Mouse (Mus musculus) heart, embryonic 14.5 days (tissue): Measurements from ENCODE around the gene Smim4. TPM values are rescaled to one million over a fixed set of nuclear protein-coding genes. Genes with fewer than 3 reads are reported as not detected.

Source experiments
- ATAC-seq: fragments of 200-750 bp; cut with Nextera tagmentation; 2 replicates; pipeline ENCODE4 v1.8.0; 2017; ENCODE audit warnings: low read depth, moderate TSS enrichment; ENCODE audit not compliant: insufficient number of reproducible peaks, insufficient read depth, low FRiP score
- H3K27ac ChIP-seq, 2 experiments: fragments of 200-500 bp in 1 of 2; fragments of 300-500 bp in 1 of 2; sonication (generic) in 1 of 2; replicated peaks in 1 of 2; 2 replicates each; pipeline ENCODE4 v1.5.1; 2012 to 2014; ENCODE audit warnings: low read depth in 2 of 2, low read length in 2 of 2, control low read depth in 1 of 2, mild to moderate bottlenecking in 1 of 2, mixed read lengths in 1 of 2; ENCODE audit not compliant: control insufficient read depth in 1 of 2, insufficient read depth in 1 of 2
- H3K27me3 ChIP-seq: fragments of 300-500 bp; sonication (generic); 2 replicates; pipeline ENCODE4 v1.6.1; 2014; ENCODE audit warnings: mild to moderate bottlenecking, low read length, control low read depth; ENCODE audit not compliant: control insufficient read depth, insufficient read depth
- H3K36me3 ChIP-seq: fragments of 300-500 bp; sonication (generic); 2 replicates; pipeline ENCODE4 v1.6.1; 2014; ENCODE audit warnings: mild to moderate bottlenecking, control low read depth, low read length, mixed read lengths; ENCODE audit not compliant: control insufficient read depth, insufficient read depth
- H3K4me1 ChIP-seq, 2 experiments: fragments of 200-500 bp in 1 of 2; fragments of 300-500 bp in 1 of 2; sonication (generic) in 1 of 2; 2 replicates each; pipeline ENCODE4 v1.6.1; 2012 to 2014; ENCODE audit warnings: low read length in 2 of 2, control low read depth in 1 of 2, mixed read lengths in 1 of 2; ENCODE audit not compliant: control insufficient read depth in 2 of 2, insufficient read depth in 2 of 2
- H3K4me2 ChIP-seq: fragments of 300-500 bp; sonication (generic); 2 replicates; pipeline ENCODE4 v1.6.1; 2014; ENCODE audit warnings: mild to moderate bottlenecking, low read length
- H3K4me3 ChIP-seq, 2 experiments: fragments of 200-500 bp in 1 of 2; fragments of 300-500 bp in 1 of 2; sonication (generic) in 1 of 2; 2 replicates each; pipeline ENCODE4 v1.5.1; 2012 to 2014; ENCODE audit warnings: low read length in 2 of 2, mild to moderate bottlenecking in 2 of 2, control low read depth in 1 of 2, low read depth in 1 of 2, moderate library complexity in 1 of 2; ENCODE audit not compliant: control insufficient read depth in 1 of 2, insufficient read depth in 1 of 2
- H3K9ac ChIP-seq: fragments of 300-500 bp; sonication (generic); 2 replicates; pipeline ENCODE4 v1.6.1; 2014; ENCODE audit warnings: mild to moderate bottlenecking, low read length
- H3K9me3 ChIP-seq: fragments of 300-500 bp; sonication (generic); 2 replicates; pipeline ENCODE4 v1.6.1; 2016; ENCODE audit warnings: low read length, control low read depth; ENCODE audit not compliant: control insufficient read depth
- WGBS: fragments of 180-500 bp; shearing (Covaris S2); extraction: QIAGEN DNeasy Blood & Tissue Kit; methylation state at CpG from one replicate; pipeline ENCODE4 v1.1.7; 2014; 5-methylcytosine and 5-hydroxymethylcytosine counted together
- polyA plus RNA-seq: library from polyadenylated mRNA; unstranded; fragments of >200 nt; fragmentation: Nextera tagmentation; extraction: Ambion mirVana; gene quantifications from 2 replicates; pipeline ENCODE4 v1.2.1, GENCODE M21; 2014

The Smim4 gene
- polyA plus RNA-seq, 1 experiment from 2014 or later = 98.2 TPM

GRCm38 (mm10) chr14:31135495-31136410, 7.0 kb upstream of the Smim4 start:
- WGBS = 93% methylated on average over 34 of the region's 34 CpGs
- no peaks in the 10 kb centered on the region for H3K9me3 ChIP-seq
- H3K27me3 ChIP-seq = no peaks in the 10 kb centered on the region
- H3K4me2 ChIP-seq = no peak overlapping the region
- no peak overlapping the region for H3K9ac ChIP-seq
- ATAC-seq = no peak
- peaks cover 65% of the 10 kb centered on the region for H3K36me3 ChIP-seq
- H3K4me3 ChIP-seq = no peak overlapping the region
- no peak overlapping the region for H3K27ac ChIP-seq
- peaks cover 11 to 19% of the 10 kb centered on the region in 2 experiments for H3K4me1 ChIP-seq

GRCm38 (mm10) chr14:31134015-31135000, 5.6 kb upstream of the Smim4 start:
- Histone ChIP-seq H3K4me3 (no peak overlapping the region), H3K27ac (no peak overlapping the region), H3K4me2 (no peak overlapping the region), H3K27me3 (no peaks in the 10 kb centered on the region), H3K4me1 (peaks cover 19 to 27% of the 10 kb centered on the region in 2 experiments), H3K36me3 (peaks cover 51% of the 10 kb centered on the region), H3K9ac (no peak overlapping the region), H3K9me3 (no peaks in the 10 kb centered on the region)
- ATAC-seq = no peak
- WGBS = 85% methylated on average over 25 of the region's 25 CpGs

DNA sequence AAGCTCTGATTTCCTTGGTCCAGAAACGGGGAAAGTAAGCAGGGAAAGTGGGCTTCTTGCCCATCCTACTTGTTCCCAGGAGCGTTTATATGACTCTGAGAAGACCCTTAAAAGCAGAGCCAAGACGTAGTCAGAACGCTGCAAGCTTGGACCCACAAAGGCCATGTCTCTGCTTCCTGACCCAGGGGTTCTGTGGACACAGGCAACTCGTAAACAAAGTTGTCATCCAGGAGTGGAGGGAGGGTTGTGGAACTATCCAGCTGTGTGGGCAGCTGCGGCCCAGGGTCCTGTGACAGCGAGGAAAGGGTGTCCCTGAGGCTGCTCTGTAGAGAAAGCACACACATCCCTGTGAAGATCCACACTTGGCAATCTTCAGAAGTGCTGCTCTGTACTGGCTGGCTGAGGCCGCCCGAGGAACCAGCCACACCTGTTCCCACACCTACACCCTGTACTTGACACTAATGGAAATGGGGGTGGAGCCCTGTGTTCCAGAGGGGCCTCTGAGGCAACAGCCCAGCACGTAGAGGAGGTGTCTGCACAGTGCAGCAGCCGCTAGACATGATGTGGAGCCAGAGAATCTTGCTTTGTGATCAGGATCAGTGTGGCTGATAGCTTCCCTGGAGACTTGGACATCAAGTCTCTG, 4.4 kb upstream of the Smim4 start:
- ATAC-seq = no peak
- WGBS = 63% methylated on average over 11 of the region's 11 CpGs
- Histone ChIP-seq H3K27ac (no peak overlapping the region), H3K4me3 (no peak overlapping the region), H3K4me2 (peak overlapping the region; percentile 84), H3K9me3 (no peaks in the 10 kb centered on the region), H3K27me3 (no peaks in the 10 kb centered on the region), H3K9ac (0 out of 2 replicates have a peak overlapping the region, but pooled peaks have one; percentile 2), H3K36me3 (peaks cover 39% of the 10 kb centered on the region), H3K4me1 (peaks cover 19 to 27% of the 10 kb centered on the region in 2 experiments)

DNA sequence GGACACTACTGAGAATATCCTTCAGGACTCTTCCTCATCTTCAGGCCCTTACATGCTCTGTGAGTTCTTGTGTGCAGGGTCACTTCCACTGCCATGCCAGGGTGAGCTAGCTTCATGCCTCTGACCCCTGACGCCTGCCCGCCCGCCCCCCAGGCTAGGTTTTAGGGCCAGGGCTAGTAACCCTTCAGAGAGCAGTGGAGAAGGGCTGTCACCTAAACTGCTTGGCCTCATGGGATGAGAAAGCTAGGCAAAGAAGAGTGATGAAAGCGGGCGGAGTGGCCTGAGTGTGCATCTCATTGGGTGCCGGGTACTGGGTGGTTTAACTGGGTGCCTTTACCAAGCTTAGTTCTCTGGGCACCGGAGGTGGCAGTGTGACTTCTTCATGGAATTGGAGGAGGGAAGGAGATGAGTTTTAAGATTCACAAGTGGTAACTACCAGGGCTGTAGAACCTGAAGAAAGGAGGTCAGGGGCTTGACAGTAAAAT, 3.8 kb upstream of the Smim4 start:
- peaks cover 19 to 27% of the 10 kb centered on the region in 2 experiments for H3K4me1 ChIP-seq
- WGBS = 85% methylated on average over 7 of the region's 7 CpGs
- no peaks in the 10 kb centered on the region for H3K27me3 ChIP-seq
- H3K4me3 ChIP-seq = peak overlapping the region in 1 of 2 experiments; percentile 88; a peak in 1 of 4 replicates
- peak overlapping the region; percentile 84 for H3K4me2 ChIP-seq
- peaks cover 33% of the 10 kb centered on the region for H3K36me3 ChIP-seq
- no peak for ATAC-seq
- H3K27ac ChIP-seq = no peak overlapping the region
- H3K9ac ChIP-seq = peak overlapping the region; percentile 93
- H3K9me3 ChIP-seq = no peaks in the 10 kb centered on the region

- Histone ChIP-seq H3K36me3 (peaks cover 28% of the 10 kb centered on the region), H3K4me2 (peak overlapping the region; percentile 84), H3K27me3 (no peaks in the 10 kb centered on the region), H3K27ac (no peak overlapping the region), H3K9ac (peak overlapping the region; percentile 93), H3K4me3 (peak overlapping the region; percentile 74 to 88), H3K9me3 (no peaks in the 10 kb centered on the region), H3K4me1 (peaks cover 21 to 32% of the 10 kb centered on the region in 2 experiments)
- ATAC-seq = no peak
- 2% methylated on average over 6 of the region's 6 CpGs for WGBS
These were observed 3.3 kb upstream of the Smim4 start for GRCm38 (mm10) chr14:31132031-31132430.

- peaks cover 21% of the 10 kb centered on the region for H3K36me3 ChIP-seq
- ATAC-seq = no peak
- peak overlapping the region; percentile 84 for H3K4me2 ChIP-seq
- peak overlapping the region; percentile 74 to 88 for H3K4me3 ChIP-seq
- H3K4me1 ChIP-seq = peaks cover 25 to 36% of the 10 kb centered on the region in 2 experiments
- WGBS = 0% methylated on average over 43 of the region's 43 CpGs
- no peaks in the 10 kb centered on the region for H3K9me3 ChIP-seq
- H3K27ac ChIP-seq = peak overlapping the region; percentile 4 to 83
- H3K9ac ChIP-seq = peak overlapping the region; percentile 93
- no peaks in the 10 kb centered on the region for H3K27me3 ChIP-seq
These were observed 2.6 kb upstream of the Smim4 start for GRCm38 (mm10) chr14:31131272-31131821.
